In genomic region chr3:105815236-105815904, GRCm38 (mm10) we compare ENCODE assay signal across 9 mouse cellular contexts. TPM values are rescaled to one million over a fixed set of nuclear protein-coding genes. Genes with fewer than 3 reads are reported as not detected.
A peak's percentile ranks its signal among the peaks of the same experiment; 100 is the strongest.
DNase-seq lines count a peak whose midpoint lies in the region; ATAC-seq and TF ChIP-seq lines count a peak whose summit lies in the region.
"Had no signal": no experiment of that assay in that cellular context is flagged by ENCODE, and none has a peak within 500 bp of the region (broad histone marks: within the 10 kb centered on the region; RNA-seq: fewer than 3 reads in every experiment).

No protein-coding gene starts in this region.

- H3K36me3 ChIP-seq in heart, postnatal 0 days (replicated peaks; ENCODE audit: control insufficient read depth, insufficient read depth, low read length), result no peaks in the 10 kb centered on the region
- no peaks in the 10 kb centered on the region for H3K36me3 ChIP-seq in megakaryocyte, embryonic 14.5 days (replicated peaks; ENCODE audit: low read length)

- peaks cover 19% of the 10 kb centered on the region for H3K4me1 ChIP-seq in heart, postnatal 0 days (ENCODE audit: control insufficient read depth, insufficient read depth)
- peaks cover 95% of the 10 kb centered on the region for H3K4me1 ChIP-seq in megakaryocyte, embryonic 14.5 days

- no peak overlapping the region for H3K27ac ChIP-seq in heart, postnatal 0 days (ENCODE audit: low read depth)

- H3K4me3 ChIP-seq in heart, postnatal 0 days (ENCODE audit: low read depth, low read length), result no peak overlapping the region
- H3K4me3 ChIP-seq in megakaryocyte, embryonic 14.5 days (replicated peaks), result peak overlapping the region; percentile 66

- ATAC-seq in heart, postnatal 0 days (ENCODE audit: insufficient read depth, low read depth), result peak; percentile 56

- no peak for TF ChIP-seq CTCF in heart, postnatal 0 days (IDR thresholded peaks at IDR 0.05; ENCODE audit: low read depth)

- no peaks in the 10 kb centered on the region for H3K9me3 ChIP-seq in heart, postnatal 0 days (replicated peaks; ENCODE audit: control insufficient read depth, low read length)
- no peaks in the 10 kb centered on the region for H3K9me3 ChIP-seq in megakaryocyte, embryonic 14.5 days

- H3K4me2 ChIP-seq in heart, postnatal 0 days (ENCODE audit: low read depth, low read length), result 0 out of 2 replicates have a peak overlapping the region, but pooled peaks have one; percentile 0

- H3K9ac ChIP-seq in heart, postnatal 0 days (replicated peaks; ENCODE audit: low read depth, low read length), result no peak overlapping the region

- peak; percentile 38 to 46 for DNase-seq in lung, adult 18-20 months
- no peak for DNase-seq in lung, postnatal 14 days
- no peak for DNase-seq in heart, postnatal 0 days (ENCODE audit: low spot score)
- DNase-seq in thymus, postnatal 36 days, result peak; percentile 68 to 86
- no peak for DNase-seq in adrenal gland, postnatal 4 days (ENCODE audit: low spot score in 2 of 2)
- DNase-seq in left cerebral cortex, postnatal 25 days (ENCODE audit: low spot score in 2 of 2), result no peak
- DNase-seq in testis, postnatal 10 days (ENCODE audit: low spot score), result no peak
- DNase-seq: layer of hippocampus, postnatal 36 days had no signal

- H3K27me3 ChIP-seq in heart, postnatal 0 days (ENCODE audit: control insufficient read depth, insufficient read depth, low read length), result peaks cover 51% of the 10 kb centered on the region
- H3K27me3 ChIP-seq in megakaryocyte, embryonic 14.5 days (replicated peaks), result no peaks in the 10 kb centered on the region

- intact Hi-C loops in left cerebral cortex, postnatal 25 days (cut with DNase I), result no loop called here

- WGBS in heart, postnatal 0 days, result 39% methylated on average over 10 of the region's 10 CpGs

- no peak for TF ChIP-seq EP300 in heart, postnatal 0 days (IDR thresholded peaks at IDR 0.05; ENCODE audit: low read depth)

RNA-seq across cellular contexts. Expression of gene Rap1a, which starts 14.2 kb away (rescaled TPM):
- 17.8 and 33.3 TPM in 2 replicates for total RNA-seq in heart, postnatal 0 days (2014; rRNA removed; ENCODE audit: low replicate concordance)
- 91.0 and 92.3 TPM in 2 replicates for polyA plus RNA-seq in heart, postnatal 0 days (2015; fragmentation: Nextera tagmentation; extraction: Ambion mirVana)
- polyA plus RNA-seq in megakaryocyte, embryonic 14.5 days (2012; ENCODE audit: insufficient read depth, low replicate concordance), result 3.2 and 38.3 TPM in 2 replicates
- total RNA-seq in adrenal gland, postnatal 4 days (2021), result 100 to 1,000 TPM; 170 to 173 TPM
- total RNA-seq in left cerebral cortex, postnatal 25 days (2021), result 10 to 100 TPM; 71.5 to 76.4 TPM

RNA-seq across cellular contexts. Expression of gene Adora3, which starts 55.3 kb away (rescaled TPM):
- not detected in 2 replicates for total RNA-seq in heart, postnatal 0 days (2014; rRNA removed; ENCODE audit: low replicate concordance)
- polyA plus RNA-seq in heart, postnatal 0 days (2015; fragmentation: Nextera tagmentation; extraction: Ambion mirVana), result 0.14 and 0.21 TPM in 2 replicates
- polyA plus RNA-seq in megakaryocyte, embryonic 14.5 days (2012; ENCODE audit: insufficient read depth, low replicate concordance), result 0.19 TPM in 1 of 2 replicates, not detected in the other
- under 1 TPM; 0.17 to 0.25 TPM for total RNA-seq in adrenal gland, postnatal 4 days (2021)
- 1 to 10 TPM; 1.2 to 1.5 TPM for total RNA-seq in left cerebral cortex, postnatal 25 days (2021)

RNA-seq across cellular contexts. Expression of gene Tmigd3, which starts 55.3 kb away (rescaled TPM):
- total RNA-seq in heart, postnatal 0 days (2014; rRNA removed; ENCODE audit: low replicate concordance), result not detected in 2 replicates
- 0.33 and 0.44 TPM in 2 replicates for polyA plus RNA-seq in heart, postnatal 0 days (2015; fragmentation: Nextera tagmentation; extraction: Ambion mirVana)
- not detected in 2 replicates for polyA plus RNA-seq in megakaryocyte, embryonic 14.5 days (2012; ENCODE audit: insufficient read depth, low replicate concordance)
- total RNA-seq in adrenal gland, postnatal 4 days (2021), result under 1 TPM in 1 of 2 experiments, not detected in 1; 0.25 TPM
- under 1 TPM in 1 of 2 experiments, not detected in 1; 0.69 TPM for total RNA-seq in left cerebral cortex, postnatal 25 days (2021)
- total RNA-seq: layer of hippocampus, postnatal 36 days had no signal

Comparison
In these comparisons a context has a peak if more than half of its experiments do, and no peak if none do; other contexts are left out.
1. DNase-seq: peak in lung, adult 18-20 months (2 of 2) and thymus, postnatal 36 days (2 of 2); none in lung, postnatal 14 days (single experiment), heart, postnatal 0 days (single experiment), adrenal gland, postnatal 4 days (0 of 2), left cerebral cortex, postnatal 25 days (0 of 2) and testis, postnatal 10 days (single experiment).